Mouse (Mus musculus): ENCODE data around the gene Mtmr3. TPM values are rescaled to one million over a fixed set of nuclear protein-coding genes. Genes with fewer than 3 reads are reported as not detected.
A peak's percentile ranks its signal among the peaks of the same experiment; 100 is the strongest.

The Mtmr3 gene
- total RNA-seq, 2 experiments from 2014 or later, result 48.1 to 49.5 TPM

GRCm38 (mm10) chr11:4622442-4622986, 27.9 kb upstream of the Mtmr3 start:
- Histone ChIP-seq H3K27ac (no peak overlapping the region), H3K4me3 (no peak overlapping the region)
- no peak for TF ChIP-seq CTCF (IDR thresholded peaks at IDR 0.05)
- no peak for DNase-seq
- intact Hi-C loops (cut with DNase I), result no loop called here

- peak; percentile 41 for DNase-seq
- TF ChIP-seq CTCF (IDR thresholded peaks at IDR 0.05), result no peak
- no peak overlapping the region for H3K27ac ChIP-seq
- intact Hi-C loops (cut with DNase I), result no loop called here
- no peak overlapping the region for H3K4me3 ChIP-seq
Measured at GRCm38 (mm10) chr11:4621866-4622265, 27.2 kb upstream of the Mtmr3 start.

- DNase-seq, result peak; percentile 46
- Histone ChIP-seq H3K27ac (peak overlapping the region; percentile 68), H3K4me3 (peak overlapping the region; percentile 45)
- TF ChIP-seq CTCF (IDR thresholded peaks at IDR 0.05), result no peak
- intact Hi-C loops (cut with DNase I), result no loop called here
Measured at GRCm38 (mm10) chr11:4620501-4621108, 25.9 kb upstream of the Mtmr3 start.

GRCm38 (mm10) chr11:4620017-4620485, 25.4 kb upstream of the Mtmr3 start, which contains the start of gene Gm11032:
TSS of gene Gm11032 (plus strand) at chr11:4620067.
- peak; percentile 29 for DNase-seq
- intact Hi-C loops (cut with DNase I), result no loop called here
- no peak for TF ChIP-seq CTCF (IDR thresholded peaks at IDR 0.05)
- Histone ChIP-seq H3K27ac (peak within 1 kb of the TSS; percentile 68), H3K4me3 (peak within 1 kb of the TSS; percentile 45)

- TF ChIP-seq CTCF (IDR thresholded peaks at IDR 0.05), result no peak
- intact Hi-C loops (cut with DNase I), result no loop called here
- Histone ChIP-seq H3K27ac (peak overlapping the region; percentile 88), H3K4me3 (peak overlapping the region; percentile 57)
- no peak for DNase-seq
Measured at GRCm38 (mm10) chr11:4611904-4612303, 17.2 kb upstream of the Mtmr3 start.

GRCm38 (mm10) chr11:4606541-4606940, 11.9 kb upstream of the Mtmr3 start:
- Histone ChIP-seq H3K4me3 (no peak overlapping the region), H3K27ac (peak overlapping the region; percentile 73)
- no peak for TF ChIP-seq CTCF (IDR thresholded peaks at IDR 0.05)
- DNase-seq, result no peak
- intact Hi-C loops (cut with DNase I), result no loop called here

GRCm38 (mm10) chr11:4605414-4605813, 10.8 kb upstream of the Mtmr3 start:
- no peak for TF ChIP-seq CTCF (IDR thresholded peaks at IDR 0.05)
- DNase-seq, result no peak
- intact Hi-C loops (cut with DNase I), result no loop called here
- Histone ChIP-seq H3K27ac (peak overlapping the region; percentile 91; the same call in 1 of the 2 replicates), H3K4me3 (no peak overlapping the region)

- no peak for TF ChIP-seq CTCF (IDR thresholded peaks at IDR 0.05)
- intact Hi-C loops (cut with DNase I), result no loop called here
- DNase-seq, result peak; percentile 62
- Histone ChIP-seq H3K27ac (peak overlapping the region; percentile 91), H3K4me3 (peak overlapping the region; percentile 64)
Measured at GRCm38 (mm10) chr11:4604441-4604840, 9.8 kb upstream of the Mtmr3 start.

- DNase-seq, result peak; percentile 82
- intact Hi-C loops (cut with DNase I), result no loop called here
- Histone ChIP-seq H3K27ac (peak overlapping the region; percentile 91), H3K4me3 (peak overlapping the region; percentile 64)
- TF ChIP-seq CTCF (IDR thresholded peaks at IDR 0.05), result no peak
Measured at GRCm38 (mm10) chr11:4602691-4603441, 8.2 kb upstream of the Mtmr3 start.

- TF ChIP-seq CTCF (IDR thresholded peaks at IDR 0.05), result no peak
- Histone ChIP-seq H3K4me3 (no peak overlapping the region; the same call in 1 of the 2 replicates), H3K27ac (peak overlapping the region; percentile 91)
- intact Hi-C loops (cut with DNase I), result no loop called here
- DNase-seq, result no peak
Measured at GRCm38 (mm10) chr11:4601890-4602289, 7.2 kb upstream of the Mtmr3 start.

- H3K27ac ChIP-seq, result no peak overlapping the region
- intact Hi-C loops (cut with DNase I), result no loop called here
Measured at GRCm38 (mm10) chr11:4599916-4600315, 5.3 kb upstream of the Mtmr3 start.

GRCm38 (mm10) chr11:4598411-4598810, 3.7 kb upstream of the Mtmr3 start:
- no peak overlapping the region for H3K4me3 ChIP-seq
- TF ChIP-seq CTCF (IDR thresholded peaks at IDR 0.05), result no peak
- H3K27ac ChIP-seq, result peak overlapping the region; percentile 1; the same call in 1 of the 2 replicates
- no peak for DNase-seq
- intact Hi-C loops (cut with DNase I), result no loop called here

More at GRCm38 (mm10) chr11:4599916-4600315, 5.3 kb upstream of the Mtmr3 start:
- no peak overlapping the region for H3K4me3 ChIP-seq
- no peak for TF ChIP-seq CTCF (IDR thresholded peaks at IDR 0.05)
- no peak for DNase-seq
